Mouse (Mus musculus): ENCODE measurements around the gene Rdh7. TPM values are rescaled to one million over a fixed set of nuclear protein-coding genes. Genes with fewer than 3 reads are reported as not detected.

Gene Rdh7
- total RNA-seq (2022) = not detected

DNA sequence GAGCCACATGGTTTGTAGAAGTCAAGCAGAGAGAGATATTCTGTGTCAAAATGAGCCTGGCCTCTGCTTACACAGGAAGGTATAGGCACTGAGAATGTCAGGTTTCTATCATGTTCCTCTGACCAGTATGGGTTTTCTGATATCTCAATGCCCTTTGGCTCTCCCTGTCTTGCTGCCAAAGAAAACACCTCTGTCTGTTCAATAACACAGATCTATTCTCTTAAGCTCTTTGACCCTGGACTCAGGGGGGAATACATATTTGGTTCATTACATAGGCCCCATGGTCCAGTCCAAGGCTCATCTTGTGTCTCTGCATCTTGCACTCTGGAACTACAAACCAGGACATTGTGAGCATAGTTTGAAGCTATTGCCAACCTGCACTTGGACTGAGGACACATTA is at the start of gene Rdh7:
Rdh7 (minus strand) TSS at position 213 of the 400 bp plus-strand sequence.
- DNase-seq (ENCODE audit: low spot score in 2 of 2) = no peak

- DNase-seq (ENCODE audit: low spot score in 2 of 2) = peak; percentile 23 to 68
These were observed 48.9 kb upstream of the Rdh7 start for GRCm38 (mm10) chr10:127937428-127938010.

DNA sequence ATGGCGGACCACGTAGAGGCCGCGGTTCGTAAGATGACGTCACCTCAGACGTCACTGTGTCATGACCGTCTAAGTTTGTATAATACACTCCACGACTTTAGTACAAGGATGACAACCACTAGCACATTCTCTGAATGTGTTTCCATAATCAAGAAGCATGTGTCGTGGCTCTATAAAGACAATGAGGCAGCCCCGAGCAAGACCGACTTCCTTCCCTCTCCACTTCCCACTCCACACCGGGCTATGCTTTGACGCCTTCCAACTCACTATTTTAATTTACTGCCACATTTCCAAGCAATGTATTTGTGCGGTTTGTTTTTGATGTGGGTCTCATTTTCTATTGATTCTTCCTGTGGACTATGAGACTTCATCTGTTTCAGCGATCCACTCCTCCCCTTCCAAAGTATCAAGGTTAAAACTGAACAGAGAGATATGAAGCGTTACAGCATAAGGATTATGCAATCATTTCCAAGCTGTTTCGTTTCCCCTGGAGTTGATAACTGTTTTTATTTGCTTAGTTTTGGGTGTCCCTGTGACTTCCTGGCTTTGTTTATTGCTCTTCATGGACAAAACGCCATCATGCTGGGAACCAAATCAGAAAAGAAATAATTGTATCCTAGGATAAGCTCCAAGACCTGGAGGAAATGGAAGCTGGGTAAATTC is 48.3 kb upstream of the Rdh7 start:
- no peak for DNase-seq (ENCODE audit: low spot score in 2 of 2)

GRCm38 (mm10) chr10:127936271-127936670 is 47.7 kb upstream of the Rdh7 start:
- DNase-seq (ENCODE audit: low spot score in 2 of 2) = no peak

DNA sequence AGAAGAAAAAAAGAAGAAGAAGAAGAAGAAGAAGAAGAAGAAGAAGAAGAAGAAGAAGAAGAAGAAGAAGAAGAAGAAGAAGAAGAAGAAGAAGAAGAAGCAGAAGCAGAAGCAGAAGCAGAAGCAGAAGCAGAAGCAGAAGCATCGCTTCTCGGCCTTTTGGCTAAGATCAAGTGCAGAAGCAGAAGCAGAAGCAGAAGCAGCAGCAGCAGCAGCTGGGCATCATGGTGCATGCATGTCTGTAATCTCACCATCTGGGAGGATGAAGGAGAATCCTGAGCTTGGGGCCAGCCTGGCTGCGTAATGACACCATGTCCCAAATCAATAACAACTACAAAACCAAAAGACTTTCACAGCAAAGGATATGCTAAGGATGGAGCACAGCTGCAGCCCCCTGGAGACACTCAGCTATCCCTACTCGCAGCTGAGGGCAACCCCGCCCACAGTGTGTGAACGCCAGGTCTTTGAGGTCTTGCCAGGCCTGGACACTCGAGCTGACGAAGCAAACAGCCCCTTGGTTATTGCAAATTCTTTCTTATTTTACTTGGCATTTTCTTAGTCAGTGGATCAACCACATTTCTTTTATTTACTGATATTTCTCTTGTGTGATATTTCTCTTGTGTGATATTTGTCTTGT is 43.8 kb upstream of the Rdh7 start:
- no peak for DNase-seq (ENCODE audit: low spot score in 2 of 2)

GRCm38 (mm10) chr10:127927737-127928136 is 39.1 kb upstream of the Rdh7 start:
- DNase-seq (ENCODE audit: low spot score in 2 of 2) = no peak

- peak; percentile 61 to 63 for DNase-seq (ENCODE audit: low spot score in 2 of 2)
These were observed 36.2 kb upstream of the Rdh7 start for GRCm38 (mm10) chr10:127924597-127925378.

GRCm38 (mm10) chr10:127923024-127923423 is 34.4 kb upstream of the Rdh7 start:
- DNase-seq (ENCODE audit: low spot score in 2 of 2) = no peak

- DNase-seq (ENCODE audit: low spot score in 2 of 2) = no peak
These were observed 33.6 kb upstream of the Rdh7 start for GRCm38 (mm10) chr10:127922241-127922640.

DNA sequence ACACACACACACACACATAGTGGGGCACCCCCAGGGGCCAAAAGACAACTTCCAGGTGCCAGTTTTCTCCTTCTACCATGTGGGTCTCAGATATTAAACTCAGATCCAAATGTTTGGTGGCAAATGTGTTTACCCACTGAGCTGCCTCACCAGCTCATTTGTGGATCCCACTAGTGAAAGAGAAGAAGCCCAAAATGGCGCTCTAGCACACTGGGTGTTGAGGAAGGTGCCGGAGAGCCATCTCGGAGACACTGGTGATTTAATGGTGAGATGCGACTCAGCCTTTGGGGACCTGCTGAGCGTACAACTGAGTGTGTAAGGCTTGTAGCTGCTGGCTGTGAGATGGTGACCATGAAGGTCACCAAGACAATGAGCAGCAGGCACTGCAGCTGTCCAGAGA is 29.0 kb upstream of the Rdh7 start:
- DNase-seq (ENCODE audit: low spot score in 2 of 2) = no peak

DNA sequence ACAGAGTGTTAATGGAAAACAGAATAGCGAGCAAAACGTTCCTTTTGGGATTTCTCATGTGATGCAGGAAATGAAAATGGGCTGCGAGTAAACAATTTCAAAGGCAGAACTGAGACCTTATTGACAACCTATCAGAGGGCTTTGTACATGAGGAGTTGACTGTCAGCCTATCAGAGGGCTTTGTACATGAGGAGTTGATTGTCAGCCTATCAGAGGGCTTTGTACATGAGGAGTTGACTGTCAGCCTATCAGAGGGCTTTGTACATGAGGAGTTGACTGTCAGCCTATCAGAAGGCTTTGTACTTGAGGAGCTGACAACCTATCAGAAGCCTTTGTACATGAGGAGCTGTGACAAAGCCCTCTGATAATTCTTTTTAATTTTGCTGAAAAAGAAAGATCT is 28.6 kb upstream of the Rdh7 start:
- peak in 1 of 2 experiments; percentile 7 for DNase-seq (ENCODE audit: low spot score in 2 of 2)

- DNase-seq (ENCODE audit: low spot score in 2 of 2) = no peak
These were observed 27.0 kb upstream of the Rdh7 start for GRCm38 (mm10) chr10:127915578-127915977.

DNA sequence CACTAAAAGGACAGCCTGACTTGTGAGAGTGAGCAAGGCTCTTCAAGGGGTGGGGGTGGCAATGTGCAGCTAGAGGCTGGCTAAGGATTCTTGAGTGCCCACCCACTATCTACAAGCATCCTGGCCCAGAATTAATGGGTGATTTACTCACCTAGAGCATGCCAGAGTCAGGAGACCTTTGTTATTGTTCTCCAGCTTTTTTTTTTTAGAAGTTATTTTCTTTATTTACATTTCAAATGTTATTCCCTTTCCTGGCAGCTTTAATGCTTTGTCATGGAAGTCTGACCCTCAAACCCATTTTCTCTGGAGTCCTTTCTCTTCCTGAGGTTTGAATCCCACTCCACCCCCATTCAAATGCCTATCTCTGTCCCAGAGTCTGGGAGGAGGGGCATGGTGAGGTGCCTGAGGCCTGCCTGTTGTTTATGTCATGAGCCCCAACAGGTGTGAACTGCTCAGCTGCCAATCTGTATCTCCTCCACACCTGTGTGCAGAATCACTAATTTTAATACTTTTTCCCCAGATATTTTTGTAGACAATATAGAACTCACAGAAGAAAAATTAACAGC is 18.9 kb upstream of the Rdh7 start:
- no peak for DNase-seq (ENCODE audit: low spot score in 2 of 2)

DNA sequence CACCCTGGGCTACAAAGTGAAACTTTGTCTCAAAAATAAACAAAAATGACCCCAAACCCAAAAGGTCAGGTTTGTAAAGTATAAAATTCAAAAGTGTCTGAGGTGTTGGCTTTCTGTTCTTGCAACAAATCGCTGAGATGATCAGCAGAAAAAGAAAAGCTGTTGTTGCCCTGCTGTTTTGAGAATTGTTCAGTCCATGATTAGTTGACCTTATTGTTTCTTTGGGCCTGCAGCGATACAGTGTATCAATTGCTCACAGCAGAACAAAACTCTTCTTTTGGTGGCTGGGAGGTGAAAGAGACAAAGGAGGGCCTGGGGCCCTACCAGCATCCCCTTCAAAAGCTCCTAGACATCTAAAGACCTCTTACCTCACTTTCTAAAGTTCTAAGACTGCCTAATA is 17.5 kb upstream of the Rdh7 start:
- DNase-seq (ENCODE audit: low spot score in 2 of 2) = no peak

DNA sequence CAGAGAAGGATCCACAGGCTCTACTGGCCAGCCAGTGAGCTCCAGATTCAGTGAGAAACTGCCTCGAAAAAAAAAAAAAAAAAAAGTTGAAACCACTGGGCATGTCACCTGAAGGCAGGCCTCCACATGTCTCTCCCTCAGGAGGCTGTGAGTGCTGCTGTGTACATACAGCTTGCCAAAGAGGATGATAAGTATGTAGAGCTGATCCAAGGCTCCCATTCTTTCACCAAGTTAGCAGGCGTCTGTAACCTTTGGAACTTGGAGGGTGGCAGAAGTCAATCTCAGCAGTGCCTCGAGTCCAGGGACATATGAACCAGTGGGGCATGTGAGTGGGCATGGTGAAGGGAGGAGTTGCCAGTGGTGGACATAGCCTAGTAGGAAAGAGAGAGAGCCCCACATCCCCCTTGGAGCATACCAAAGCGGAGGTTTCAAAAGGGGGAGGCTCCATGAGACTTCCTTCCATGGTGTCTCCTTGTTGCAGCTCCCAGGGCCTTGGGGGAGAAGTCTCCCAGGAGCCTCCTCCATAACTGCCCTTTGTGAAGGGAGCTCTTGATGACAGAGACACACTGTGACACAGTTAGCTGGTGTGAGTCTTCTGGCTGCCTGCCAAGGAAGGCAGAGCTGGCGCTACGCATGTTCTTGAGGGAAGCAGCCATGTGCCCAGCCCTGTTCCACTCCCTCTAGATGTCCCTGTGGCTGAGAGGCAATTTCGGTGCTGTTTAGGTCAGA is 16.3 kb upstream of the Rdh7 start:
- peak in 1 of 2 experiments; percentile 21 for DNase-seq (ENCODE audit: low spot score in 2 of 2)

- no peak for DNase-seq (ENCODE audit: low spot score in 2 of 2)
These were observed 14.5 kb upstream of the Rdh7 start for GRCm38 (mm10) chr10:127903116-127903515.

- DNase-seq (ENCODE audit: low spot score in 2 of 2) = no peak
These were observed 13.1 kb upstream of the Rdh7 start for GRCm38 (mm10) chr10:127901751-127902150.

DNA sequence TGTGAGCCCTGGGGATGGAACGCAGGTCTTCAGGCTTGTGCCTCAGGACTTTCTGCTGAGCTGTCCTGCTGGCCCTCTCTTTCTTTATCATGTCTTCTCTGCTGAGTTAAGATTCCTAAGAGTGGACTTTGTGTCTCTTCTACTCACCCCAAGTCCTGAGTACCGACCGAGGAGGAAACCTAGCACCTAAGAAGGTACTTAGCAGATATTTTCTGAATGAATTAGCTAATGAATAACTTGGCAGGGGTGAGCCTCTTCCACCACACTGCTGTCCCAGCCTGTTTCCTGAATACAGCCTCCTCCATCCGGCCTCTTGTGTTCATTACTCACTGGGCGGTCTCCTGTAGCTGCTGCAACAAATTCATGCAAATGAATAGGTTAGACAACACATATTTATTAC is 11.2 kb upstream of the Rdh7 start:
- no peak for DNase-seq (ENCODE audit: low spot score in 2 of 2)

DNA sequence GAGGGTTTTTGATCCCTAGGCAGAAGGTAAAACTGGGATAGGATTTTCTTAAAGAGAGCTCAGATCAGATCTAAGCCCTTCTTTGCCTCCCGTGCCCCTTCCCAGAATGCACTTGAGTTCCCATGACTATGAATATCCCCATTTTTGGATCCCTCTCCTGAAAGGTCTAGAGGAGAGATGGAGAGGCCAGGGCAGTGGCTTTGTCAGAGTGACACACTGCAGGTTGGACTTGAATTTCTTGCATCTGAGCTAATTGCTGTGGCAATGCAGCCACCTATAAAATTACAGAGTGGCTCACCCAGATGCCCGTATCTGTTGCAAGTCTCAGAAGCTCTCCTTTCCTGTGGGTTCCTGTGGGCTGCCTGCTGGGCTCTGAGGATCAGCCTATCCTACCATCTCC is 9.6 kb upstream of the Rdh7 start, which contains the start of gene Sdr9c7:
Sdr9c7 (plus strand) TSS at position 301 of the 400 bp plus-strand sequence.
- DNase-seq (ENCODE audit: low spot score in 2 of 2) = no peak

GRCm38 (mm10) chr10:127897506-127897905 is 8.9 kb upstream of the Rdh7 start:
- no peak for DNase-seq (ENCODE audit: low spot score in 2 of 2)

- no peak for DNase-seq (ENCODE audit: low spot score in 2 of 2)
These were observed 8.1 kb upstream of the Rdh7 start for GRCm38 (mm10) chr10:127896705-127897104.

Data from layer of hippocampus, adult 8-10 months (tissue).